Mouse (Mus musculus) spleen, postnatal 36 days (tissue): ENCODE measurements around the gene Ikzf4.
"Not testable (repeated sequence)": the region's sequence is repeated elsewhere in the genome, so short reads cannot be mapped to it uniquely, and the experiment has no call there.

Experiments
- DNase-seq, 2 experiments: peaks; one replicate each; pipeline ENCODE4 v3.0.0; 2022; ENCODE audit warnings: low spot score in 2 of 2, mixed read lengths in 1 of 2

Ikzf4 gene

GRCm38 (mm10) chr10:128640891-128641290 is 4.9 kb downstream of the Ikzf4 start:
- DNase-seq: no peak

DNA sequence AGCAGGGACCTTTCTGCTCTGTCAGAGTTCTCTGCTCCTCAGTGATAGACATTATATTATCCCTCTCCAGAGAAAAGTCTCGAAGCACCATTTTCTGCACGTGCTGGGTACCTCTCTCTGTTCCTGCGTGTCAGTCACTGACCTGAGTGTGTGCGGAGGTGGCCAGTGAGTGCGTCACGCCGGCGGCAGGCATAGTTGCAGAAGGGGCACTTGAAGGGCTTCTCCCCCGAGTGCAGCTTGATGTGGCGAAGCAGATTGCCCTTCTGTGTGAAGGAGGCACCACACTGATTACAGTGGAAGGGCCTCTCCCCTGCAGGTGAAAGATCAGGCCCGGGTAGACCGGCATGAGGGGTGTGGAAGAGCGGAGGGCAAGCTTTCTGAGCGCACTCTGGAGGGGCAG is 5.8 kb downstream of the Ikzf4 start:
- DNase-seq: no peak

GRCm38 (mm10) chr10:128637011-128637410 is 8.8 kb downstream of the Ikzf4 start:
- DNase-seq: peak; percentile 54 to 55

DNA sequence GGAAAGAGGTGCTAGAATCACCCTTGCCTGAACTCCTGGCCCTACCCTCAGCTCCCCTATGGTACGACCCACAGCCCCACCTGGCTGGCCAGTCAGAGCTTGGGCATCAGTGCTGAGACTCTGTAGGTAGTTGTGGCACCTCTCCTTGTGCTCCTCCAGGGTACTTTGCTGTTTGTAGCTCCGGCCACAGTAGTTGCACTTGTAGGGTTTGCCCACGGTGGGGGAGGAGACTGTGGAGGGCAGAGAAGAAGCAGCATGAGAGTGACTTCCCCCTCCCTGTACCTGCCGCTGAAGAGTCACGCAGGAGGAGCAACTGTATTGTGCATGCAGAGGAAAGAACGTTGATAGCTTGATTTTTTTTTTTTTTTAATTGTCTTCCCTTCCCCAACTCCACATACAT is 9.2 kb downstream of the Ikzf4 start:
- DNase-seq: peak; percentile 42 to 51

DNA sequence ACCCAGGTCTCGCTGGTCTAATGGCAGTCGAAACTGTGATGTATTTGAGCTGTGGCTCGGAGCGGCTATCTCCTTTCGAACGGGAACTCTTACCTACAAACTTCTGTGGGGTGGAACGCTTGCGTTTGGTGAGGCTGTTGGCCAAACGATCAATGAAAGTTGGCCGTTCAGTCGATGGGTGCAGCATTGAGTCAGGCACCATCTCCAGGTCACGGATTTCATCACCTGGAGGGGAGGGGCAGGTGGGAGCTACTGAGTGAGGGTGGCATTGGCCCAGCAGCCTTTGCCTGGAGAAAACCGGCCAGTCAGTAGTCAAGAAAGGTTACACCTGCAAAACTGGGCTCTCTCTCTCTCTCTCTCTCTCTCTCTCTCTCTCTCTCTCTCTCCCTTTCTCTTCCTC is 10.1 kb downstream of the Ikzf4 start:
- no peak for DNase-seq

DNA sequence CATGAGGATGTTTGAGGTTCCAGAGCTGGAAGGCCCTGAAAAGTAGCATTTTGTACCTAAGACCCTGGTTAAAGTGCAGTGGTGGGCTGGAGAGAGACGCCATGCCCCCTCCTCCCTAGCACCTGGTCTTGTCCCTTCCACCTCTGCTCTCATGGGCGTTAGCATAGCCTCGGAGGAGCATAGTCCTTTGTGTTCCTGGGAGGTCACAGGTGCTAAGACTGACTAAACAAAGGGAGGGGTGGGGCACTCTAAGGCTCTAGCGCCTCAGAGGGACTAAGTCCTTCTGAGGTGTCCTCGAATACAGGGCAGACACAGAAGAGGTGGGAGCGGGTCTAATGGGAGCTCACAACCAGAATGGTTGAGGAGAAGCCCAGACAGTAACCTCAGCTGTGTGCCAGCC is 14.2 kb downstream of the Ikzf4 start:
- no peak for DNase-seq

DNA sequence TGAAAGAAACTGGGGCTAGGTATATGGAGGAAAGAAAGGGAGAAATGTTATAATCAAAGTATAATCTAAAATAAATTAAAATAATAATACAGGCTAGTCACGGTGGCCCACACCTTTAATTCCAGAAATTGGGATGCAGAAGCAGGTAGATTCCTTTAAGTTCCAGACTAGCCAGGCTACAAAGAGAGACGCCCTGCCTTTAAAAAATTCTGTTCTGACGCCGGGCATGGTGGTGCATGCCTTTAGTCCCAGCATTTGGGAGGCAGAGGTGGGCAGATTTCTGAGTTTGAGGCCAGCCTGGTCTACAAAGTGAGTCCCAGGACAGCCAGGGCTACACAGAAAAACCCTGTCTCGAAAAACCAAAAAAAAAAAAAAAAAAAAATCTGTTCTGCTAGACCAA is 15.5 kb downstream of the Ikzf4 start:
- not testable (repeated sequence) for DNase-seq

GRCm38 (mm10) chr10:128629746-128630145 is 16.0 kb downstream of the Ikzf4 start:
- peak in 1 of 2 experiments; percentile 41 for DNase-seq

DNA sequence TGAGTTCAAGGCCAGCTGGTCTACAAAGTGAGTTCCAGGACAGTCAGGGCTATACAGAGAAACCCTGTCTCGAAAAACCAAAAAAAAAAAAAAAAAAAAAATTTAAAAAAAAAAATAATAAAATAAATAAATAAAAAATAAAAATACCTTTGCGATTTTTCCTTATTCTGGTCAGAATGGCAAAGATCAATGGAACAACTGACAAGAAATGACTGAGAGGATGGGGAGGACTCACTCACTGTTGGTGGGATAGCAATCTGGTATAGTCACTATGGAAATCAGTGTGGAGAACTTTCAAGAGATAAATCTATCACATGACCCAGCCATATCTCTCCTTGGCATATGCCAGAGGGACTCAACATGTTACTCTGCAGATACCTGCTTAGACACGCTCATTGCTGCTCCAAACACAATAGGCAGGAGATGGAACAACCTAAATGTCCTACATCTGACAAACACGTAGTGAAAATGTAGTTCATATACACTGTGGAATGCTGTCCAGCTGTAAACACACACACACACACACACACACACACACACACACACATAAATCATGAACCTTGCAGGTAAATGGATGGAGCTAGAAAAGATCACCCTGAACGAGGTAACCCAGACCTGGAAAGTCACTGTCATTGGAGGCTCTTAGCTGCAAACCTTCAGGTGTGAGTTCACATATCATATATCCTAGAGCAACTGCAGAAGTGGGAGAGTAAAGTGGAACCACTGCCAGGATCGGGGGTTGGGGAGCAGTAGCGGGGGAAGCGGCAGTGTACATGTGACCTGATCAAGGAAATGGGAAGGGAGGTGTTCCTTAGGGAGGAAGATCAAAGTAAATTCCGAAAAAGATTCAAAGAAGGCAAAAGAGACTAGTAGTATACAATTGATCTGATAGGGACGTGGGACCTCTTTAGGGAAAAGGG is 18.1 kb downstream of the Ikzf4 start:
- peak in 1 of 2 experiments; percentile 27 for DNase-seq

DNA sequence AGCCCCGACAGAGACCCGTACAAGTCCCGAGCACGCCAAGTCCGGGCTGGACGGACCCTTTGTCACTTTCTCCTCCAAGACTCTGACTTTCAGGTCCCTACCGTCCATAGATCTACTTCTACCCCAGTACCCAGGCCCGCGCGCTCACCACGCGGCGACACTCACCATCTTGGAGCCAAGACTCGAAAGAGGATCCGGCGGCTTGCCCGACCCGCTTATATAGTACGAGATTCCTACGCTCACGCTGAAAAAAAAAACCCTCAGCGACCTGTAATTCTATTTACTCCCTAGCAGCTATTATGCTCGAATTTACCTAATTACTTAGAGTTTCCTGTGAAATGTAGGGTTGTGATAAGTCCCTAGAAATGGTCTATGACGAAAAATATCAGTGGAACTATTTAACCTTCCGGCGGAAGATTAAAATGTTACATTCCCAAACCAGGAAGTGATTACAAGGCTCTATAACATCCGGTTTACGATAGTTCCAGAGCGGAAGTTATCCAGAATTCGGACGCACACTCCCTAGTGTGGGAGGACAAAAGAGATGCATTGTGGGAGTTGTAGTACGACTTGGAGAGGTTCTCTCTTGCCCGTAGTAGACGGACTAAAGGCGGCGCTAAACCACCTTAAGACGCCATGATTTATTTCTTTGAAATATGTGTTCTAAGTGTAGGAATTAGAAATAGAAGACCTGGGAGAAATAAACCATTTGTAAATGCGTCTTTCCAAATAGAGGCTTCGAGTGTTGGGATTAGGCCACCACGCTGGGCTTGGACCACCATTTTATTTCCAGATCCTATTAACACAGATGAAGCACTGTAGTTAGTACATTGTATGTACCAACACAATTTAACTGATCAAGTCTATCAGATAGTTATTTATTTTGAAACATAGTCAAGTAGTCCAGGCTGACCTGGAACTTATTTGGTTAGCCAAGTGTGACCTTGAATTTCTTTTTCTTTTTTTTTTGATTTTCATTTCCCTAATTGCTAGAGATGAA is 19.2 kb downstream of the Ikzf4 start, which contains the start of gene Rps26:
Gene Rps26 (minus strand): TSS at position 437 of the 1,000 bp plus-strand sequence.
- peak; percentile 94 to 97 for DNase-seq

GRCm38 (mm10) chr10:128625287-128625894 is 20.4 kb downstream of the Ikzf4 start:
- no peak for DNase-seq

DNA sequence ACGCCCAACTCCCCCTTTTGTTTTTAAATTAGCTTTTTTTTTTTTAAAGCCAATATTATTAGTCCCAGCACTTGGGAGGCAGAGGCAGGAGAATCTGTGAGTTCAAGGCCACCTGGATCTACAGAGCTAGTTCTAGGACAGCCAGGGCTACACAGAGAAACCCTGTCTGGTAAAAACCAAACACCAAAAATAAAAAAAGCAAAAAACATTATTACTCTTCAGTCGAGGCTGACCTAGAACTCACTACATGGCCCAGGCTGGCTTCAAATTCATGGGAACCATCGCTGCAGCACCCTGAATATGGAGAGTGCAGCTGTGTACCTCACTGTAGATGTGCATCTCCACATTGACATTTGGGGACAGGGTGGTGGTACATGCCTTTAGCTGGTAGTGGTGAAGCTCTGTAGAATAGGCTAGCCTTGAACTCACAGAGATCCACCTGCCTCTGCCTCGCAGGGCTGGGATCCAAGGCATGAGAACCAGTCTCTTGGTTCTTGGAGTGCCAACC is 22.6 kb downstream of the Ikzf4 start:
- DNase-seq: not testable (repeated sequence)

- no peak for DNase-seq
Observed at GRCm38 (mm10) chr10:128622702-128623101, 23.1 kb downstream of the Ikzf4 start.

GRCm38 (mm10) chr10:128621986-128622520 is 23.7 kb downstream of the Ikzf4 start:
- no peak for DNase-seq

DNA sequence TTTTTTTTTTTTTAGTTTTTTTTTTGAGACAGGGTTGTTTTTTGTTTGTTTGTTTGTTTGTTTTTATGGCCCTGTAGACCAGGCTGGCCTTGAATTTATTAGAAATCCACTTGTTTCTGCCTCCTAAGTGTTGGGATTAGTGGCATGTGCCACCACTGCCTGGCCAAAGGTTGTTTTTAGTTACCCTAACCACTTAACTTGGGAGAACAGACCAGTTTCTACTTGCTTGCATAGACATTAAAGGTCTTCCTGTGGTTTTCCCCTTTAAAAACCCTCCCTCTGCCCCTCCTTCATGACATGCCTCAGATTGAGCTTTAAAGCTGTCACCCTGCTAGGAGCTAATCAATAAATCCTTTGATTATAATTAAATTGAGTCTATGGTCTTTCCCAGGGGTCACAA is 25.6 kb downstream of the Ikzf4 start:
- no peak for DNase-seq

DNA sequence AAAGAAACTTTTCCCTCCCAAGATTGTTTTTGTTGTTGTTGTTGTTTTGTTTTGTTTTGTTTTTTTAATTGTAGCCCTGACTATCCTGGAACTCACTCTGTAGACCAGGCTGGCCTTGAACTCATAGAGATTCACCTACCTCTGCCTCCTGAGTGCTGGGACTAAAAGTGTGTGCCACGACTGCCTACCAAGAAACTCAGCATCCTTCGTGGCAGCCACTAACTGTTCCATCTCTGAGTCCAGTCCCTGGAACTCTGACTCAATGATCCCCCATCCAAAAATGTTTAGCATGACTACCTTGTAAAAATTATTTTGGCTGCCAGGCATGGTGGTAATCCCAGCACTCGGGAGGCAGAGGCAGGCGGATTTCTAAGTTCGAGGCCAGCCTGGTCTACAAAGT is 26.6 kb downstream of the Ikzf4 start:
- DNase-seq: not testable (repeated sequence)

DNA sequence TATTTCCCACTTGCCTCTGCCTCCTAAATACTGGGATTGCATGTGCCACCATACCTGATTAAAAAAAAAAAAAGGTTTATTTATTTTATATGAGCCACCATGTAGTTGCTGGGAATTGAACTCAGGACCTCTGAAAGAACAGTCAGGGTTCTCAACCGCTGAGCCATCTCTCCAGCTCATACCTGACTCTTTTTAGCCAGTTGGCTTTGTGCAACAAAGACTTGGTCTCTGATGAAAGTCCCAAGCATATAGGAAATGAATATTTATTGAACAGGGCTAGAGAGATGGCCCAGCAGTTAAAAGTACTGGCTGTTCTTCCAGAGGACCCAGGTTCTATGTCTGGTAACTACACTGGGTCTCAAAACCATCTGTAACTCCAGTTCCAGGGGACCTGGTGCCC is 27.2 kb downstream of the Ikzf4 start:
- DNase-seq: no peak

DNA sequence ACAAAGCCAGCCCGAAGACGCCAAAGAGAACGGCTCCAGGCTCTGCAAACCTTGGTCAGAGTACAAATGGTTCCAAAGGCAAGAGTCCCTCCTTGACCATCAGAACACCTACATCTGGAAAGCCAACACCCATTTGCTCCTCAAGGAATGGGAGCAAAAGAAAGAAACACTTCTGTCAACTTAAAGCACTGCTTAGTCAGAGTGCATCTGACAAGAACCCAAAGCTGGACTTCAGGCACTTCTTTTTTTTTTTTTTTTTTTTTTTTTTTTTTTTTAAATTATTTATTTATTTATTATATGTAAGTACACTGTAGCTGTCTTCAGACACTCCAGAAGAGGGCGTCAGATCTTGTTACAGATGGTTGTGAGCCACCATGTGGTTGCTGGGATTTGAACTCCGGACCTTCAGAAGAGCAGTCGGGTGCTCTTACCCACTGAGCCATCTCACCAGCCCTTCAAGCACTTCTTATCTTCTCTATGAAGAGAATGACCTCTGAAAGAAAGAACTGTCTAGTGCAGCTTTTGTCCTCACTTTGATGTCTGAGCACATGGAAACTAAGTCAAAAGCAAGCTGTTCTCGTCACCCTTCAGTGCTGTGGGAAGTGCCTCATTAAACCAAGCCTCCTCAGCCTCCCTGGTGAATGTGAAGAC is 29.9 kb downstream of the Ikzf4 start:
- DNase-seq: not testable (repeated sequence)

- no peak for DNase-seq
Observed at GRCm38 (mm10) chr10:128614934-128615333, 30.9 kb downstream of the Ikzf4 start.

DNA sequence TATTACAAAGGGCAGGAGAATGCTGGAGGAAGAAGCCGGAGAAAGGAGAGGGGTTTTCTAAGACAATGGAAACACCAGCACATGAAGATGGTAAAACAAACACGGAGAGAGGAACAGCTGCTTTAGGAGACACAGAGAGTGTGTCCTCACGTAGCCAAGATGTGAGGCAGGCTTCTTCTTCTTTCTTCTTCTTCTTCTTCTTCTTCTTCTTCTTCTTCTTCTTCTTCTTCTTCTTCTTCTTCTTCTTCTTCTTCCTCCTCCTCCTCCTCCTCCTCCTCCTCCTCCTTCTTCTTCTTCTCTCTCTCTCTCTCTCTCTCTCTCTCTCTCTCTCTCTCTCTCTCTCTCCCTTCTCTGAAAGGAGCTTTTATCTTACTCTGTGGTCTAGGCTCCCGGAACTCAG is 32.0 kb downstream of the Ikzf4 start:
- not testable (repeated sequence) for DNase-seq

DNA sequence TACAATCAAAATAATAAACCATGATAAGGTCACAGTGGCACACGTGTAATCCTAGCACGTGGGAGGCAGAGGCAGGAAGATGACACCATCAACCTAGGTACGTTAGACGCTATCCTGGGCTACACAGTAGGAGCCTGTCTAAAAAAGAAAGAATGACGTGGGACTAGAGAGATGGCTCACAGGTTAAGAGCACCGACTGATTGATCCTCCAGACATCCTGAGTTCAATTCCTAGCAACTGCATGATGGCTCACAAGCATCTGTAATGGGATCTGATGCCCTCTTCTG is 32.7 kb downstream of the Ikzf4 start:
- no peak for DNase-seq
